Mouse (Mus musculus): ENCODE measurements around the gene Boc.
"Not testable (repeated sequence)": the region's sequence is repeated elsewhere in the genome, so short reads cannot be mapped to it uniquely, and the experiment has no call there.

Boc gene

DNA sequence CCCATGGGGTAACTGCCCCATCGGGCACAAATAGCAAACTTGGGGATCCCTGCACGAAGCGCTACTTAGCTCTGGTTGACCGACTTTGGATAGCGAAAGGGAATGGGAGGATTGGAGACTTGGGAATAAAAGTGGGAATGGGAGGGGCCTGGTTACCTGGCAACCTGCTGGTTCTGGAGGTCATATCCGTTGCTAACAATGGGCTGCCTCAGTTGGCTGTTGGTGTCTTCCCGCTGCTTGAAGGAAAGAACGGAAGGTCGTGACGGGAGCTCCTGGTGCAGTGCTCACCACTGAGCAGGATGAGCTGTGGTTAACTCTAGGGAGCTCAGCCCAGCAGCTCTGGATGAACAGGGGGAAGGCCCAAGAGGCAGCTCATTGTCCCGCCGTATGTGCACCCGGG, 71.5 kb downstream of the Boc start:
- DNase-seq, result no peak

DNA sequence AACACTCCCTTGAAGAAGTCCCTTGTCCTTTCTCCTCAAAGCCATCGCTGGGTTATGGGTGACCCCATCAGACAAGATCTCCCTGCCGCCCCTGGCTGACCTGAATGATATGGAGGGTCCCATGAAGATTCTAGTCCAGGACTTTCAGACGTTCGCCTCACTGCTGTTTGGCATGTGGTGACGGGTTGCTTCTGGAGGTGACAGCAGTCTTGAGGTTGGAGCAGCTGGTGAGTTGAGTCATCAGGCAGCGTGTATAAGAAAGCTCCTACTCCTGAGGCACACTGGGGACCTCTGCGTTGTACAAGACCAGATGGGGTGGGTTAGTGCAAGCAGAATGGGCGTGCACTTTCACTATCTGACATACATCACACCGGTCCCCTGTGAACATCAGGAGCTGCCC, 72.1 kb downstream of the Boc start:
- DNase-seq, result no peak

GRCm38 (mm10) chr16:44485691-44486090, 73.0 kb downstream of the Boc start:
- DNase-seq, result no peak

GRCm38 (mm10) chr16:44484831-44485230, 73.9 kb downstream of the Boc start:
- DNase-seq, result no peak

DNA sequence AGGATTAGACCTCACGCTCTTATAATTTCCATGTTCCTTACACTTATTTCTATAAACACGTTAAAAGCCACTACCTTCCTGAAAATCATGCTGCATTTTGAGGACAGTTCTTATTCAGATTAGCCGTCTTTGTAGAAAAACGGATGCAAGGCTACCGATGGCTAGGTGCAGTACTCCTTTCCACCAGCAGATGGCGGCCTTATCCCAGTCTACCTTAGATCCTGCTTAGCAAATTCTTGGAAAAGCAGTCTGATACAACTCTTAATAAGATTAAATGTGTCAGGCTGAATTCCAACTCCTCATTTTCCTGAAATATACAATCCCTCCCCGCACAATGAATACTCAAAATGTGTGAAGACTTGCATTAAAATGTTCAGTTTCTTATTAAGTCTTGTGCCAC, 74.6 kb downstream of the Boc start:
- DNase-seq, result peak; percentile 95

DNA sequence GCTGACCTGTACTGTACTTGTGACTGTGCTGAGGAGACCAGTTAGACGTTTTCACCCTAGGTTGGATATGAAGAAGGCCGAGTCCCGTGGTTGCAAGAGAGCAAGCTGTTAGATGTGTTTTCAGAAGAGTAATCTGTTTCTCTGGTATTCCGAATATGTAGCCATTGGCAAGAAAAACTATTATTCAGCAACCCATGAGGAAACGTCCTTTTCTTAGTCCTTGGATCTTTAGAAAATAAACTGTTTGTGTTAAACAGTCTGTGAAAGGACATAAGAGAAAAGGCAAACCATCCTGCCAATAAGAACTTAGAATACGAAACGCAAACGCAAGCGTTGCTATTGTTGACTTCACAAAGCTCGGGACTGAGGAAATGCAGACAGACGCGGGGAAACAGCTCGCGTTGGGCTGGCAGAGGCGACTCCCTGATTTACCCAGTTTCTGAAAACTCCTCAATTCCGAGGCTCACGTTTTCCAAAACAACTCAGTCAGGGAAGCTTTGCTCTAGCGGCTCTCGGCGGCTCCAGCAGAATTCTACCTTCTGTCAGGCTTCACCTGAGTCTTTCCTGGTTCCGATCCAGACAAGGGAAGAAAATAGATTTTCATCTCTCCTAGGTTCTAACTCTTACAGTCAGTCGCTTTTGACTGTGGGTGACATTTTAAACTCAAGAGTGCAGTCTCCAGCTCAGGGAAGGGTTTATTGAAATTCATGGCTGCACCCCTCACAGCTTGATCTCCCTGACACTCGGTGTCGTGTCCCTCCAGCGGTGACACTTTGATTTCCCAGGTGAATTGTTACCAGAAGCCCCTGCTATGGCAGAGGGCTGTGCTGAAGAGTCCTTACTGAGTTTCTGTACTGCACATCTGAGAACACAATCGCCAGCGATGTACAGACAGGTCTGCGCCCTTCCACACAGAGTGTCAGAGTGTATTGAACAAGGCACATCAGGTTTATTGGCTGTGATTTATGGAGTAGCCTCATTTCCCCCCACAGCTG, 76.8 kb downstream of the Boc start:
- DNase-seq, result no peak

- no peak for DNase-seq
Observed at GRCm38 (mm10) chr16:44480616-44481015, 78.1 kb downstream of the Boc start.

DNA sequence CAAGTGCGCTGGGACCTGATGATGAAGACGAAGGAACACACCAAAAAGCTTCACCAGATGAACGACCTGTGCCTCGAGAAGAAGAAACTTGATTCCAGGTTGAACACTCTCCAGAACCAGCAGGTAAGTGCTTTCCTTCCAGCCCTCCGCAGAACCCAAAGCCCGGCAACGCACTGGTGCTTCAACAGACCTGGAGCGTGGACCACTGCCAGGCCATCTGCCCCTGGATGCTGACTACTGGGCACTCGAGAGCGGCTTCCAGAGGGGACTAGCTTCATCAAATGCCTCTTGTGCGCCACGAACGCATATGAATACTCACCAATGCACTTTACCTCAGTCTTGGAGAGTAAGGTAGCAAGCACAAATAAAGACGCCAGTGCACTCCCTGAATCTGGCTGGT, 78.8 kb downstream of the Boc start:
- no peak for DNase-seq

- DNase-seq, result no peak
Observed at GRCm38 (mm10) chr16:44478767-44479166, 79.9 kb downstream of the Boc start.

- no peak for DNase-seq
Observed at GRCm38 (mm10) chr16:44475682-44476375, 82.9 kb downstream of the Boc start.

DNA sequence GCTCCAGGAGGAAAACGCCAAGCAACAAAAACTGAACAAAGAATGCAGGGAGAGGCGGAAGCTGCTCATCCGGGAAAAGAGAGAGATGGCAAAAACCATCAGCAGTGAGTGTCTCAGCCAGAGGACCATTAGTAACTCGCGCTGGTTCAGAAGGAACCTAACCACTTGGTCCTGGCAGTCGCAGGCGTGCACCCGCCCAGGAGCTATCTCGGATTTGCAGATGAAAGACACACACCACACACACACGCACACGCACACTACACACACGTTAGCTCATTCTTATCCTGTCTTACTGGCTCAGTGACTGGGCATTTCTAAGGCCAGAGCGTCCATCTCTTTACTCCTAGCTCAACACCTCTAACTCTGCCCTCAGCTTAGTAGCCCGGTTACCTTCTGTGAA, 83.4 kb downstream of the Boc start:
- DNase-seq, result no peak

- no peak for DNase-seq
Observed at GRCm38 (mm10) chr16:44460922-44461321, 97.8 kb downstream of the Boc start.

- DNase-seq, result no peak
Observed at GRCm38 (mm10) chr16:44458826-44459225, 99.9 kb downstream of the Boc start.

DNA sequence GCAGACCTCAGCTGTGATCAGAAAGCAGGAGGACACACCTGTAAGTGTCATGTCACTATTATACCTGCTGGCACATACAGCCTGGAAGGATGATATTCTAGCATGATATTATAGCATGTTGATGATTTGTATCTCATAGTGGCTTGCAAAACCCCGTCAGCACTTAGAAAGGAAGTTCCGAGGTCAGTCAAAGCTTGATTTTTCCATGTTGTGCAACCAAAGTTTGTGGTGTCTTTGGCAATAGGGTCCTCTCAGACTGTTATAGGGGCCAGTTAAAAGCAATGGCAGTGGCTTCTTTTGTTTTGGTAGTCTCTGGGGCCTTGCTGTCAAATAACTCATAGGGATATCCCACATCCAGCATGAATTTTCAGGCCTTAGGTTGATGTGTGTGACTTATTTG, 100.8 kb downstream of the Boc start:
- no peak for DNase-seq

DNA sequence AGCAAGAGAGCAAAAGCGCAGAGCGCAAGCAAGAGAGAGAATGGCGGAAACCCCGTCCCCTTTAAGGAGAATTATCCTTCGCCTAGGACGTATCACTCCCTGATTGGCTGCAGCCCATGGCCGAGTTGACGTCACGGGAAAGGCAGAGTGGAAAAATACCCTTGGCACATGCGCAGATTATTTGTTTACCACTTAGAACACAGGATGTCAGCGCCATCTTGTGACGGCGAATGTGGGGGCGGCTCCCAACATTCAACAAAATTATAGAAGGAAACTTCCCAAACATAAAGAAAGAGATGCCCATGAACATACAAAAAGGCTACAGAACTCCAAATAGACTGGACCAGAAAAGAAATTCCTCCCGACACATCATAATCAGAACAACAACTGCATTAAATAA, 116.8 kb downstream of the Boc start:
- not testable (repeated sequence) for DNase-seq

DNA sequence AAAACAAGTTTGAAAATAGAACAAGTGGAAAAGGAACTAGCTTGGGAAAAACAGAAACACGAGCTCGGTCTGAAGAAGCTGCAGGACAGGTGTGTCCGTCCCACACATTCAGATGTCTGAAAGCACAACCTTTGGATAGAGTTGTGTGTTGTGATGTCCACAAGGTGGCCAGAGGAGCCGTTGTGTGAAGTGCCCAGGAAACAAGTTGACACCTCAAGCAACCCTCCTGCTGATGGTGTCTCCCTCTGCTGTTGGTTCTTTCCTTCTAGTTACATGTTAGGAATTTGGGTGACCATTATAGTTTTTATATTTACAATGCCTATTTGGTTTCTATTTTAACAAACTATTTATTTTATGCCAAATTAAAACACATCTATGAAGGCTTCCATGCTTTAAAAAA, 123.2 kb downstream of the Boc start:
- no peak for DNase-seq

All from right cerebral cortex, postnatal 4 days (tissue).